Mouse (Mus musculus) forebrain, embryonic 16.5 days (tissue): ENCODE measurements around the gene Rassf3. TPM values are rescaled to one million over a fixed set of nuclear protein-coding genes. Genes with fewer than 3 reads are reported as not detected.

Experiments
- ATAC-seq: fragments of 200-750 bp; cut with Nextera tagmentation; 2 replicates; pipeline ENCODE4 v1.8.0; 2017; ENCODE audit warnings: mild to moderate bottlenecking, moderate library complexity
- H3K27ac ChIP-seq: fragments of 300-500 bp; sonication (generic); 2 replicates; pipeline ENCODE4 v1.5.1; 2014; ENCODE audit warnings: low read length, control low read depth
- H3K27me3 ChIP-seq: fragments of 300-500 bp; sonication (generic); replicated peaks from 2 replicates; pipeline ENCODE4 v1.6.1; 2014; ENCODE audit warnings: low read length; ENCODE audit not compliant: control insufficient read depth, insufficient read depth
- H3K36me3 ChIP-seq: fragments of 300-500 bp; sonication (generic); 2 replicates; pipeline ENCODE4 v1.6.1; 2014; ENCODE audit not compliant: control insufficient read depth, insufficient read depth
- H3K4me1 ChIP-seq: fragments of 300-500 bp; sonication (generic); replicated peaks from 2 replicates; pipeline ENCODE4 v1.6.1; 2014; ENCODE audit warnings: low read length; ENCODE audit not compliant: control insufficient read depth, insufficient read depth
- H3K4me2 ChIP-seq: fragments of 300-500 bp; sonication (generic); 2 replicates; pipeline ENCODE4 v1.6.1; 2014; ENCODE audit warnings: mild to moderate bottlenecking, low read length, control low read depth
- H3K4me3 ChIP-seq: fragments of 300-500 bp; sonication (generic); replicated peaks from 2 replicates; pipeline ENCODE4 v1.5.1; 2014; ENCODE audit warnings: mild to moderate bottlenecking, low read length, control low read depth
- H3K9ac ChIP-seq: fragments of 300-500 bp; sonication (generic); replicated peaks from 2 replicates; pipeline ENCODE4 v1.6.1; 2014; ENCODE audit warnings: low read depth, low read length, control low read depth
- H3K9me3 ChIP-seq: fragments of 300-500 bp; sonication (generic); 2 replicates; pipeline ENCODE4 v1.6.1; 2016; ENCODE audit warnings: low read length; ENCODE audit not compliant: control insufficient read depth
- WGBS: fragments of 180-500 bp; shearing (Covaris S2); extraction: QIAGEN DNeasy Blood & Tissue Kit; methylation state at CpG from one replicate; pipeline ENCODE4 v1.1.7; 2014; 5-methylcytosine and 5-hydroxymethylcytosine counted together
- polyA plus RNA-seq: library from polyadenylated mRNA; unstranded; fragments of >200 nt; fragmentation: Nextera tagmentation; extraction: Ambion mirVana; gene quantifications from 2 replicates; pipeline ENCODE4 v1.2.1, GENCODE M21; 2015

Gene Rassf3
- polyA plus RNA-seq, 1 experiment from 2014 or later, result 4.1 TPM

GRCm38 (mm10) chr10:121428011-121428711, 48.0 kb downstream of the Rassf3 start:
- no peak overlapping the region for H3K9ac ChIP-seq
- WGBS, result 85% methylated on average over 15 of the region's 15 CpGs
- H3K27ac ChIP-seq, result no peak overlapping the region
- H3K27me3 ChIP-seq, result no peaks in the 10 kb centered on the region
- H3K9me3 ChIP-seq, result no peaks in the 10 kb centered on the region
- H3K36me3 ChIP-seq, result no peaks in the 10 kb centered on the region
- H3K4me3 ChIP-seq, result no peak overlapping the region
- H3K4me1 ChIP-seq, result peaks cover 33% of the 10 kb centered on the region
- ATAC-seq, result no peak
- H3K4me2 ChIP-seq, result no peak overlapping the region

GRCm38 (mm10) chr10:121427136-121427535, 49.0 kb downstream of the Rassf3 start:
- 60% methylated on average over 5 of the region's 5 CpGs for WGBS
- ATAC-seq, result no peak
- H3K36me3 ChIP-seq, result no peaks in the 10 kb centered on the region

DNA sequence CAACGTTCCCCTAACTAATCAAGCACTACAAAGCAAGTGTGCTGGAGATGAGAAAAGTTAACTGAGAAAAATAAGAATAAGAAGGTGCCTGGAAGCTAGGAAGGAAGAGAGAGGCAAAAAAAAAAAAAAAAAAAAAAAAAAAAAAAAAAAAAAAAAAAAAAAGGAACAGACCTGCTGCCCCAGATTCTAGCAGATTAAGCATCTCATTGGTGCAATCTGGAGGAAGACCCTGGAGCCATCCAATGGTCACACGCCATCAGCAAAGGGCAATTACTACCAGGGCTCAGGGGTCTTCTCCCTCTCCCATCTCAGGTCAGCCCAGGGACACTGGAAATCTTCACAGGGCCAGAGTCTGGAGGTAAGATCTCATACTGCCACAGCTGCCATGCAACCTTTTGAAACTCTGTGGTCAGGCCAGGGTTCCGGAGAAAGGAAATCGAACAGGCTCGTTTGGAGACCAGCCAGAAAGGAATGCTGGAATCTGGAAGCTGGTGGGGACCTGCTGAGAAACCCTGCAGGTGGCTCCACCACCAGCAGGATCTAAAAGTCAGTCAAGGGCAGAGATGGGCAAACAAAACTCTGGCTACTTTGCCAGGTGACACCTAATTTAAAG, 49.6 kb downstream of the Rassf3 start:
- Histone ChIP-seq H3K36me3 (no peaks in the 10 kb centered on the region), H3K9me3 (no peaks in the 10 kb centered on the region), H3K27ac (no peak overlapping the region), H3K27me3 (no peaks in the 10 kb centered on the region), H3K4me3 (no peak overlapping the region), H3K9ac (no peak overlapping the region), H3K4me2 (no peak overlapping the region), H3K4me1 (peaks cover 27% of the 10 kb centered on the region)
- WGBS, result 44% methylated on average over 5 of the region's 5 CpGs
- ATAC-seq, result no peak

More at GRCm38 (mm10) chr10:121427136-121427535, 49.0 kb downstream of the Rassf3 start:
- no peak overlapping the region for H3K9ac ChIP-seq
- no peak overlapping the region for H3K4me2 ChIP-seq
- H3K4me1 ChIP-seq, result peaks cover 28% of the 10 kb centered on the region
- no peak overlapping the region for H3K4me3 ChIP-seq
- no peak overlapping the region for H3K27ac ChIP-seq
- no peaks in the 10 kb centered on the region for H3K27me3 ChIP-seq
- H3K9me3 ChIP-seq, result no peaks in the 10 kb centered on the region

DNA sequence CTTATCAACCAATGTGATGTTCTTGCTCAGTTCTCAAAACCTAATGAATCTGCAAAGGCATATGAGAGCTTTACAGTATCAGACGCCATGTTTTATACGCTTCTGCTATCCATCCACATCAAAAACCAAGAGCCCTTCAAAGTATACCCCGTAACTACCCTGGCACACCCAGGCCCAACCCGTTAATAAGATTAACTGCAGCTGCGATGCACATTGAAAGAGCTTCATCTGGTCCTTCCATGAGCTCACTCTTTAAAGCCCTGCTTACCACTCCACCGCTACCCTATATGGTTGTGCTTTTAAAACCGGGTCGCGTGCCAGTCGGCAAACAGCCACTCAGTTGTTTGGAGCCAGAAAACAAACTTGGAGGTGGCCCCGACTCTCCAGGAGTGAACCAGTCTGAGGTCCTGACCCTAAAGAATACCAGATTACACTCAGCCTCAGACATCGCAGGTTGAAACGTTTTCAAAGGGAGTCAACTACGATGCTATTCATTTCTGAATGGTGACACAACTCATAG, 50.6 kb downstream of the Rassf3 start:
- H3K9ac ChIP-seq, result no peak overlapping the region
- H3K27ac ChIP-seq, result no peak overlapping the region
- no peak for ATAC-seq
- WGBS, result 83% methylated on average over 14 of the region's 14 CpGs
- H3K4me2 ChIP-seq, result no peak overlapping the region
- H3K4me1 ChIP-seq, result peaks cover 27% of the 10 kb centered on the region
- H3K36me3 ChIP-seq, result no peaks in the 10 kb centered on the region
- no peaks in the 10 kb centered on the region for H3K27me3 ChIP-seq
- no peak overlapping the region for H3K4me3 ChIP-seq
- H3K9me3 ChIP-seq, result no peaks in the 10 kb centered on the region

DNA sequence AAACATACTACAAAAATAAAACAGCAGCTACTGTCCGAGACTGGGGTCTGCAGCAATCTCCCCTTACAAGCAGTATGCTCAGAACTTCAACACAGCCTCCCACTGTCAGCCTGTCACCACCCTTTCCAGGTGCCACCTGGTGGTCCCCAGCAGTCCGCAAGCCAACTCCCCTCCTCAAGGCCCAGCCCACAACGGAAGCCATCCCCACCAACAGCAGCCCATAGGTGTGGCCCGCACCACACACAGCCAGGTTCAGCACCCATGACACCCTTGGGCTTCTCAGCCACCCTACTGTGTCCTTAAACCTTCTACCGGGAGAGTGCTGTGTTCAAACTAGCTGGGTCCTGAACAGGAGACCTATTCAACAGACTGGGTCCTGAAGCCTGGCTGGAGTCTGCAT, 51.1 kb downstream of the Rassf3 start:
- Histone ChIP-seq H3K4me2 (no peak overlapping the region), H3K36me3 (no peaks in the 10 kb centered on the region), H3K4me1 (peaks cover 24% of the 10 kb centered on the region), H3K27me3 (no peaks in the 10 kb centered on the region), H3K27ac (no peak overlapping the region), H3K9me3 (no peaks in the 10 kb centered on the region), H3K4me3 (no peak overlapping the region), H3K9ac (no peak overlapping the region)
- 98% methylated on average over 5 of the region's 5 CpGs for WGBS
- no peak for ATAC-seq

DNA sequence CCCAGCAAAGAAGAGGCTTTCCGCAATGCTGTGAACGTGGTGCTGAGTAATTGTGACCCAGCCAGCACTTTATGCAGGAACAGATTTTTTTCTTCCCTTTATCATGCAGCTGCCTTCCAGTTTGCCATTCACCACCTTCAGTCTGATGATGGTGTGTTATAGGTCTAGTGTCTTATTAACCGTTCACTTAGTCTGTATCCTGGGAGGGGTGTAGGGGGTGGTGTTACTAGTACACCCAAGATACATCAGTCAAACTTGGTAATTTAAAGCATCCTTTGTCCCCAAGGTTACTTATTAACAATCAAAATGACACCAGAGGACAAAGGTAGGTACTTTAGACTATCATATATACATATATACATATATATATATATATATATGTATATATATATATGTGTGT, 51.7 kb downstream of the Rassf3 start:
- H3K9ac ChIP-seq, result no peak overlapping the region
- ATAC-seq, result no peak
- 62% methylated on average over 3 of the region's 3 CpGs for WGBS
- no peak overlapping the region for H3K4me3 ChIP-seq
- no peaks in the 10 kb centered on the region for H3K9me3 ChIP-seq
- H3K4me2 ChIP-seq, result no peak overlapping the region
- H3K36me3 ChIP-seq, result no peaks in the 10 kb centered on the region
- no peak overlapping the region for H3K27ac ChIP-seq
- peaks cover 18% of the 10 kb centered on the region for H3K4me1 ChIP-seq
- no peaks in the 10 kb centered on the region for H3K27me3 ChIP-seq

GRCm38 (mm10) chr10:121423541-121424349, 52.4 kb downstream of the Rassf3 start:
- Histone ChIP-seq H3K9ac (no peak overlapping the region), H3K36me3 (no peaks in the 10 kb centered on the region), H3K4me2 (no peak overlapping the region), H3K27me3 (no peaks in the 10 kb centered on the region), H3K4me1 (peaks cover 15% of the 10 kb centered on the region), H3K9me3 (no peaks in the 10 kb centered on the region), H3K4me3 (no peak overlapping the region), H3K27ac (no peak overlapping the region)
- WGBS, result 19% methylated on average over 16 of the region's 16 CpGs
- ATAC-seq, result peak; percentile 51

GRCm38 (mm10) chr10:121422294-121422693, 53.9 kb downstream of the Rassf3 start:
- WGBS, result 89% methylated on average over 6 of the region's 6 CpGs
- peaks cover 15% of the 10 kb centered on the region for H3K4me1 ChIP-seq
- H3K4me3 ChIP-seq, result no peak overlapping the region
- no peak for ATAC-seq
- H3K27me3 ChIP-seq, result no peaks in the 10 kb centered on the region
- H3K9me3 ChIP-seq, result no peaks in the 10 kb centered on the region
- no peak overlapping the region for H3K27ac ChIP-seq
- no peak overlapping the region for H3K4me2 ChIP-seq
- H3K9ac ChIP-seq, result no peak overlapping the region
- no peaks in the 10 kb centered on the region for H3K36me3 ChIP-seq

GRCm38 (mm10) chr10:121421657-121422290, 54.4 kb downstream of the Rassf3 start:
- Histone ChIP-seq H3K9ac (no peak overlapping the region), H3K4me1 (peaks cover 15% of the 10 kb centered on the region), H3K27me3 (no peaks in the 10 kb centered on the region), H3K4me2 (no peak overlapping the region), H3K4me3 (no peak overlapping the region), H3K36me3 (no peaks in the 10 kb centered on the region), H3K27ac (no peak overlapping the region), H3K9me3 (no peaks in the 10 kb centered on the region)
- WGBS, result 92% methylated on average over 11 of the region's 11 CpGs
- ATAC-seq, result no peak
